Mouse (Mus musculus): ENCODE measurements around the gene Apol9b.

DNA sequence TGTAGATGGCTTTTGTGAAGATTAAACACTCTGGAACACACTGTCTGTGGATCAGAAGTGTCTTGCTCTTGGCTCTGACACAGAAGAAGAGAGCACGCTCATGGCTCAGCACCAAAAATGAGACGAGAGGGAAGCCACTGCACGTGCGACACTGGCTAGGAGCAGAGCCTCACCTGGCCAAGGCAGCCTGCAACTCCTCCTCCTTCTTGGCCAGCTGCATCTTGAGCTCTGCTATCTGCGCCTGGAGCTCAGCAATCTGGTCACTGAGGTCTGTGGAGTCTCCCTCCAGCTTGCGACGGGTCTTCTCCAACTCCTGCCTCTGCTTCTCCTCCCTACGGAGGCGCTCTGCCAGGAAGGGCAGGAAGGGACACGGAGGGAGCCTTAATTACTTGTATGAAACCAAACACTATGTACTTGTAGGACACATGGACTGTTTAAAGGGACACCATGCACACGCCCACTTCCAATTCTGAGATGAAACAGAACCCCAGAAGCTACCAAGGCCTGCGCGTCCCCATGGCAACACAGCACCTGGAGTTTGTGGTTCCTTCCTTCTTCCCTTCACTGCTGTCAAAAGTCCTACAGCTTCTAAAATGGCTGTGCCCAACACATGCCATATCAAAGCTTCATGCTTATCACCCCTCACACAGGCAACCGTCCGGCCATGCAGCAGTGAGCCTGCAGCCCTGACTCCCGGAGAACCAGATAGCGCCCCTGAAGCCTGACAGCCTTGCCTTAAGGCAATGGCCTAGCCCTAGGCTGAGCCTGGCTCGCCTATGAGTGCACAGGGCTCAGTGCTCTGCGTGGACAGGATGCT is 44.5 kb downstream of the Apol9b start:
- TF ChIP-seq CTCF (conservative IDR thresholded peaks at IDR 0.05; ENCODE audit: insufficient read depth, insufficient read length, low read depth, low read length), result no peak
- TF ChIP-seq POLR2A (IDR thresholded peaks at IDR 0.05; ENCODE audit: low read depth, low read length), result no peak
